Mouse (Mus musculus): ENCODE data around the gene Smok2b.
"Not testable (repeated sequence)": the region's sequence is repeated elsewhere in the genome, so short reads cannot be mapped to it uniquely, and the experiment has no call there.

Gene Smok2b

GRCm38 (mm10) chr17:13221921-13222320, 8.1 kb upstream of the Smok2b start:
- in situ Hi-C loops (cut with MboI; ENCODE audit: unreplicated experiment in 2 of 2) = not testable (repeated sequence)

DNA sequence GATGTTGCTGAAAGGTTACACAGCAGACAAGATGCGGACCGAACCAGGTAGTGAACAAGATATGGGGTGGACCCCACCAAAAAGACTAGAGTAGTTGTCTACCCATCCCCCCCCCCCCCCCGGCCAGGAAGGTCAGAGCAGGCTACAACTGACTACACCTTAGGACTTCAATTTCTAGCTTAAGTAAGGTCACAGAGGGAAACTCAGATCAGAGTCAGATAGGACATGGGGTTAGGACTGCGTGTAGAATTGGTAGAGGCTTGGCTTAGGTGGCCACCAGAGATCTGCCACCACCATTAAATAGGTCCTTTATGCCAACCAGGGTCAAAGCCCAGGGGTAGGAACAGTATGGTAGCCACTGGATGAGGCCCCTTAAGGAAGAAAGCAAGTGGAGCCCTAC, 9.4 kb downstream of the Smok2b start:
- in situ Hi-C loops (cut with MboI; ENCODE audit: unreplicated experiment in 2 of 2) = not testable (repeated sequence)

DNA sequence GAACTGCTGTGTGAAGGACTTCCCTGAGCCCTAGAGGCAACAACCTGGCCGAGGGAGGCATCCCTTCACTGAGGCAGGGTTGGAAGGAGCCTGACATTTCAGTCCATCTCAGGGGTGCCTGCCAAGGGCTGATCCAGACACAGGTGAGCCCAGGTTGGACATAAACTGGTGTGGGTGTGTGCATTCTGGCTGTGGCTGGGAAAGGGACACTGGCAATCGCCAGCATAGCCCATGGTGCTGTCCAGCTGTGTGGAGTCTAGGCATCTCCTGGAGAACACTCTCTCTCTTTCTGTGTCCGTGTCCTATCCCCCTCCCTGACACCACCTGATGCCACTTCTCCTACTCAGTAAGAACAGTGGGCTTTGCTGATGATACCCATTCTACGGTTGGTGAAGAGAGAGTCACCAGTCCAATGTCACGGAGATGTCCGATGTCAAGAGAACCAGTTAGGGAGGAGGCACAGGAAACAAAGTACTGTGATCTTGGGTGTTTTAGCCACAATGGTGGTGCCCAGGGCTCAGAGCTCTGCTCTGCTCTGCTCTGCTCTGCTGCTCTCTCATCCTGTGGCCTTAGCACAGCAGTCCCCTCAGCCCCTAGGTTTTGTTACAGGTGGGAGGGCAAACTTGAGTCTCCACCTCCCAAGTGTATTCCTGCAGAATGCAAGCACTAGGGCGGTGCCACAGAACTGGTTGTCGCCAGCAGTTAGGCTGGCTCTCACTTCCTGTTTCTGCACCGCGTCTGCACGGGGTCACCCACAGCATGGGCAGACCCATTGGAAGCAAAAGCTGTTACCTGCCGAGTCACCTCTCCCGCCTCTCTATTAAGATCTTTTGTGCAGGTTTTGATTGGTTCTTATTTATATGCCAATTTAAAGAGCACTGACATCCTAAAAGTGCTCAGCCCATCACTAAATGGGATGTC, 11.0 kb downstream of the Smok2b start:
- in situ Hi-C loops (cut with MboI; ENCODE audit: unreplicated experiment in 2 of 2) = not testable (repeated sequence)

DNA sequence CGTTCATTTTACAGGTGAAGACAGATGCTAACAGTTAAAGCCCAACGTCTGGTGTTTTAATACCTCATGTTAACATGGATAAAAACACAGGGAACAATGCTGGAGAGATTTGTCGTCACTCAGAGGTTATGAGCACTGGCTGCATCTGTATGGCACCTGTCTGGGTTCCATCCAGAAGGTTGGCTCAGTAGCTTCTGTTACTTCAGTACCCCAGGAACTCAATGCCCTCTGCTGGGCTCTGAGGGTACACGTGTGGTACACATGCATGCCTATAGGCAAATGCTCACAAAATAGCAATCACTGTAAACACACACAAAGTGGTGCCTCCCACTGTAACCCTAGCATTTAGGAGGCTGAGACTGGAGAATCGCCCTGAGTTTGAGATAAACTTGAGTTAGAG, 24.7 kb downstream of the Smok2b start:
- in situ Hi-C loops (cut with MboI; ENCODE audit: unreplicated experiment in 2 of 2) = not testable (repeated sequence)

Measured in v-Abl transformed pro-B cells (cell line).